In genomic region chr10:33986771-33987170, GRCm38 (mm10) we compare ENCODE assay signal across 1 mouse cellular context.
TF ChIP-seq lines count a peak whose summit lies in the region.

No protein-coding gene starts in this region.

TF ChIP-seq in CH12.LX, 34 proteins besides CTCF, POLR2A, EP300 and RAD21 (continued from another document):
- no peak for TF ChIP-seq TBP (conservative IDR thresholded peaks at IDR 0.05; ENCODE audit: low read depth, low read length)
- peak; percentile 38; the same call in 1 of the 2 replicates for TF ChIP-seq HCFC1 (IDR thresholded peaks at IDR 0.05; ENCODE audit: low read depth, low read length)
